In genomic region chr2:107879663-107880062, GRCm38 (mm10) we compare ENCODE assay signal across 9 mouse cellular contexts.
A peak's percentile ranks its signal among the peaks of the same experiment; 100 is the strongest.
DNase-seq lines count a peak whose midpoint lies in the region; ATAC-seq and TF ChIP-seq lines count a peak whose summit lies in the region.
"Had no signal": no experiment of that assay in that cellular context is flagged by ENCODE, and none has a peak within 500 bp of the region (broad histone marks: within the 10 kb centered on the region; RNA-seq: fewer than 3 reads in every experiment).

No protein-coding gene starts in this region.

- H3K4me2 ChIP-seq in kidney, postnatal 0 days (ENCODE audit: low read length) = no peak overlapping the region
- H3K4me2 ChIP-seq: heart, embryonic 15.5 days had no signal

- TF ChIP-seq EP300 in MEL (IDR thresholded peaks at IDR 0.05; ENCODE audit: low read depth in 1 of 2, low read length in 2 of 2) = no peak

- no peaks in the 10 kb centered on the region for H3K27me3 ChIP-seq in kidney, postnatal 0 days (ENCODE audit: insufficient read depth, low read length)
- no peaks in the 10 kb centered on the region; a peak in 1 of 4 replicates for H3K27me3 ChIP-seq in MEL (ENCODE audit: control insufficient read depth in 1 of 2, insufficient read depth in 2 of 2, low read length in 2 of 2)
- H3K27me3 ChIP-seq: heart, embryonic 15.5 days had no signal

- no peak overlapping the region for H3K27ac ChIP-seq in kidney, postnatal 0 days
- H3K27ac ChIP-seq in MEL (ENCODE audit: control insufficient read depth, low read depth, low read length) = no peak overlapping the region
- H3K27ac ChIP-seq: heart, embryonic 15.5 days had no signal

- WGBS in kidney, postnatal 0 days = 27% methylated on average over 2 of the region's 2 CpGs

- no peaks in the 10 kb centered on the region for H3K36me3 ChIP-seq in kidney, postnatal 0 days (ENCODE audit: insufficient read depth, low read length)
- H3K36me3 ChIP-seq in MEL (ENCODE audit: control insufficient read depth in 1 of 2, insufficient read depth in 2 of 2, low read length in 2 of 2) = no peaks in the 10 kb centered on the region
- H3K36me3 ChIP-seq: heart, embryonic 15.5 days had no signal

- TF ChIP-seq CTCF in kidney, postnatal 0 days (IDR thresholded peaks at IDR 0.05; ENCODE audit: low read depth) = peak; percentile 62
- peak in 2 of 3 experiments; percentile 26 to 74; a peak in 3 of 6 replicates for TF ChIP-seq CTCF in MEL (IDR thresholded peaks at IDR 0.05 in 2 of 3, conservative IDR thresholded peaks at IDR 0.05 in 1 of 3; ENCODE audit: control insufficient read depth in 1 of 3, insufficient read depth in 1 of 3, low read depth in 2 of 3, low read length in 3 of 3, poor library complexity in 1 of 3, severe bottlenecking in 1 of 3)

- H3K4me1 ChIP-seq in kidney, postnatal 0 days (replicated peaks; ENCODE audit: insufficient read depth, low read length) = no peaks in the 10 kb centered on the region
- H3K4me1 ChIP-seq in MEL (ENCODE audit: control insufficient read depth in 1 of 2, insufficient read depth in 2 of 2, low read length in 2 of 2) = no peaks in the 10 kb centered on the region
- H3K4me1 ChIP-seq: heart, embryonic 15.5 days had no signal

- no peak overlapping the region for H3K4me3 ChIP-seq in kidney, postnatal 0 days (replicated peaks; ENCODE audit: low read depth, low read length)
- no peak overlapping the region for H3K4me3 ChIP-seq in MEL (ENCODE audit: control insufficient read depth in 1 of 2, insufficient read depth in 1 of 2, low read depth in 2 of 2, low read length in 2 of 2)
- H3K4me3 ChIP-seq: heart, embryonic 15.5 days had no signal

- H3K9me3 ChIP-seq in kidney, postnatal 0 days (replicated peaks; ENCODE audit: low read length) = no peaks in the 10 kb centered on the region
- H3K9me3 ChIP-seq in MEL (replicated peaks; ENCODE audit: insufficient read depth, low read length) = no peaks in the 10 kb centered on the region
- H3K9me3 ChIP-seq: heart, embryonic 15.5 days had no signal

- DNase-seq in kidney, postnatal 0 days (ENCODE audit: low spot score) = peak; percentile 54
- no peak for DNase-seq in kidney, adult 18-20 months
- DNase-seq in MEL (ENCODE audit: low read depth, low spot score) = peak; percentile 56
- peak; percentile 32 for DNase-seq in mesoderm, embryonic 11.5 days (ENCODE audit: low read depth, low spot score)
- DNase-seq in thymus, postnatal 36 days = no peak
- no peak for DNase-seq in right cerebral cortex, adult 2 months (ENCODE audit: low spot score in 2 of 2)

- H3K9ac ChIP-seq in kidney, postnatal 0 days (ENCODE audit: low read depth, low read length) = no peak overlapping the region
- H3K9ac ChIP-seq in MEL (ENCODE audit: control insufficient read depth, low read depth, low read length, poor library complexity, severe bottlenecking) = no peak overlapping the region
- H3K9ac ChIP-seq: heart, embryonic 15.5 days had no signal

- no peaks in the 10 kb centered on the region for H3K79me2 ChIP-seq in MEL (ENCODE audit: control insufficient read depth, insufficient read depth, low read length, poor library complexity)

- no peak for TF ChIP-seq POLR2A in MEL (IDR thresholded peaks at IDR 0.05; ENCODE audit: control insufficient read depth in 1 of 2, insufficient read depth in 1 of 2, low read depth in 1 of 2, low read length in 2 of 2, poor library complexity in 1 of 2)

- ATAC-seq in kidney, postnatal 0 days (replicated peaks; ENCODE audit: low FRiP score, low read depth) = no peak
- peak; percentile 76 for ATAC-seq in common myeloid progenitor, adult 5-6 weeks (replicated peaks; ENCODE audit: low read depth, poor library complexity, severe bottlenecking)
- ATAC-seq: activated CD4-positive, CD25-positive, alpha-beta regulatory T cell, adult 4 months had no signal

- TF ChIP-seq RAD21 in MEL (IDR thresholded peaks at IDR 0.05; ENCODE audit: low read depth, low read length) = peak; percentile 88

TF ChIP-seq in MEL, 35 proteins besides CTCF, POLR2A, EP300 and RAD21:
- no peak for TF ChIP-seq KAT2A (conservative IDR thresholded peaks at IDR 0.05; ENCODE audit: low read depth, low read length)
- peak; percentile 76 for TF ChIP-seq SMC3 (IDR thresholded peaks at IDR 0.05; ENCODE audit: low read depth, low read length)
- TF ChIP-seq ZC3H11A (IDR thresholded peaks at IDR 0.05; ENCODE audit: low read depth, low read length) = peak; percentile 66
- no peak for TF ChIP-seq MAX (IDR thresholded peaks at IDR 0.05; ENCODE audit: low read length)
- TF ChIP-seq TAL1 (IDR thresholded peaks at IDR 0.05; ENCODE audit: low read length) = no peak
- peak; percentile 24; the same call in 1 of the 2 replicates for TF ChIP-seq ZNF384 (IDR thresholded peaks at IDR 0.05; ENCODE audit: low read depth, low read length)
- no peak for TF ChIP-seq E2F4 (IDR thresholded peaks at IDR 0.05; ENCODE audit: borderline replicate concordance, low read depth, low read length)
- TF ChIP-seq MEF2A (IDR thresholded peaks at IDR 0.05; ENCODE audit: extremely low read depth, insufficient replicate concordance, low read depth, low read length, poor library complexity, severe bottlenecking) = no peak
- TF ChIP-seq MXI1 (IDR thresholded peaks at IDR 0.05; ENCODE audit: low read depth, low read length) = no peak
- TF ChIP-seq ETS1 (IDR thresholded peaks at IDR 0.05; ENCODE audit: low read depth, low read length) = no peak

Comparison
In these comparisons a context has a peak if more than half of its experiments do, and no peak if none do; other contexts are left out.
1. DNase-seq: peak in kidney, postnatal 0 days (single experiment), MEL (single experiment) and mesoderm, embryonic 11.5 days (single experiment); none in kidney, adult 18-20 months (single experiment), thymus, postnatal 36 days (0 of 2) and right cerebral cortex, adult 2 months (0 of 2).